Mouse (Mus musculus) erythroblast, adult 5-6 weeks (primary cell): ENCODE measurements around the gene Adap1. TPM values are rescaled to one million over a fixed set of nuclear protein-coding genes. Genes with fewer than 3 reads are reported as not detected.

Source experiments
- ATAC-seq: replicated peaks from 2 replicates; pipeline ENCODE4 v1.8.0; 2016; ENCODE audit warnings: moderate number of reproducible peaks, mild to moderate bottlenecking, moderate TSS enrichment, inconsistent platforms; ENCODE audit not compliant: poor library complexity, low FRiP score, severe bottlenecking
- total RNA-seq, 2 experiments: library from RNA; stranded (forward) in 1 of 2; stranded (reverse) in 1 of 2; fragments of 150-400 nt in 1 of 2; fragments of 200-764, 138-1000 nt in 1 of 2; gene quantifications; 2 replicates each; pipeline versions ENCODE4 v1.2.3 to v1.2.4; 2015 to 2017; ENCODE audit warnings: low replicate concordance in 2 of 2

The Adap1 gene
- total RNA-seq, 2 experiments from 2014 or later: 5.4 to 8.3 TPM

DNA sequence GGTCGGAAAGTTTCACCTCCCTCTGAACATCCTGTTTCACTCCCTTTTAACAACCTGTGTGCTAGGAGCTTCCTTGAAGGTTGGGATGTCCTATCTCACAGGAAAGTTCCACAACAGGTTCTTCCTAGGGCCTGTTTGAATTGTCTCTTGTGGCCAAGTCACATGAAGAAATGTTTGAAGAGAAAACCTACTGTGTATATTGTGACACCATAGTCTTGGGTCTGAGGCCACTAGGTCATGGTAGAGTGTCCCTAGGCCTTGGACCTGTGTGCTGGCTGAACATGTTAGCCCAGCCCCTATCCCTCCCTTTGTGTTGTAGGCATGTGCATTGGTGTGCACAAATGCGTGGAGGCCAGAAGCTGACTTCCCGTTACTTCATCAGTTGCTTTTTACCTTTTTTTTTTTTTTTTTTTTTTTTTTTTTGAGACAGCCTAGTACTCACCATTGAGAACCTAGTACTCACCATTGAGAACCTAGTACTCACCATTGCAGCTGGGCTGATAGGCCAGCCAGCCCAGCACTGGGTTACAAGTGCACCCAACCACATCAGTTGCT lies 69.1 kb downstream of the Adap1 start:
- no peak for ATAC-seq

- no peak for ATAC-seq
Observed at GRCm38 (mm10) chr5:139255777-139256176, 69.6 kb downstream of the Adap1 start.

DNA sequence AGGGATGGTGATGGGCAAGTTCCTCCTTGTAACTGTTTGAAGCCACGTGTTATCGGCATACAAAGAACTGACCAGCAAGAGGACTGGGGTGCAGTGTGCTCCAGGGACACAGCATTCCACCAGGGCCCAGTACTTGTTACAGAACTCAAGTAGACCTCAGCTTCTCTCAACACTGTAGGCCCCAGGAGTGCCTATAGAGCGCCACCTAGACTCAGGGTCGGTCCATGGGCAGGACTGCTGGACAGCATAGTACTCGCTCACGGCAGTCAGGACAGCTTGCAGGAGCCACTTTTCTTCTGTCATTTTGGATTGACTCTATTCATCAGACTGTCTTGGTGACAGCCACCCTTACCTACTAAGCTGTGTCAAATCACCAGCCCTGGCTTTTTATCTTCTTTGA lies 70.5 kb downstream of the Adap1 start:
- no peak for ATAC-seq

DNA sequence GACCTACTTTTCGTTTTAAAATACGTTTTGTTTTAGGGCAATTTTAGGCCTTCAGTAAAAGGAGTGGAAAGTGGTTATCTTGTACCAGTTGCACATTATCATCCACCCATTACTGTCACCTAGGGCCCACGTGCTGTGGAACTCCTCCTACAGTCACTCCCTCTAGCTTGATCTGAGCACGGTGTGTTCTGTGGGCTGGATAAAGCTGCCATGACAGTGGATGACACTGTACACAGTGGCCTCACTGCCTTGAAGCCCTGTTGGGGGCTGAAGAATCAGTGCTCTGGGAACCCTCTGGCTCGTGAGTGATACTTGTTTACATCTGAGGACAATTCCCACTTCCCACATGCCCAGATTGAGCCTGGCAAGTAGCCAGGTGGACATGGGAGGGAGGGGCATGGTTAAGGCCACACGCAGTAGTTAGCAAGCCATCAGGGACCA lies 72.1 kb downstream of the Adap1 start:
- peak; percentile 73 for ATAC-seq

- ATAC-seq: peak; percentile 73
Observed at GRCm38 (mm10) chr5:139252910-139253245, 72.5 kb downstream of the Adap1 start.

- peak; percentile 81 for ATAC-seq
Observed at GRCm38 (mm10) chr5:139252081-139252909, 73.1 kb downstream of the Adap1 start, which contains the start of gene Get4. Gene Get4, plus strand, starts transcription at chr5:139252324.

DNA sequence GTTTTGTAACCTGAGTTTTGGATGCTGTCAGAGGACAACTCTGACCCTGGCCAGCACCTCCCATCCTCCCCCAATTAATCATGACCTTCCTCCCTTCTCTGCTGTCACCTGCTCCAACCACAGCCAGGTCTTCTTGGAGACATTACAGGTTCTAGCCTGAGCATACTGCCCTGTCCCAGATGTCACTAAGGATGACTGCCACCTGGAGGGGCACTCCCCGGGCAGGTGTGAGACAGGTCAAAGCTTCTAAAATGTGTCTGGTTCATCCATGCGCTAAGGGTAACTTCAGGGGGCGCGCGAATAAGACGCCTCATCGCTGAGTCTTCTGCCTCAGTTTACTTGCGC lies 73.7 kb downstream of the Adap1 start:
- peak; percentile 30 for ATAC-seq

GRCm38 (mm10) chr5:139251279-139251678 lies 74.1 kb downstream of the Adap1 start:
- no peak for ATAC-seq

DNA sequence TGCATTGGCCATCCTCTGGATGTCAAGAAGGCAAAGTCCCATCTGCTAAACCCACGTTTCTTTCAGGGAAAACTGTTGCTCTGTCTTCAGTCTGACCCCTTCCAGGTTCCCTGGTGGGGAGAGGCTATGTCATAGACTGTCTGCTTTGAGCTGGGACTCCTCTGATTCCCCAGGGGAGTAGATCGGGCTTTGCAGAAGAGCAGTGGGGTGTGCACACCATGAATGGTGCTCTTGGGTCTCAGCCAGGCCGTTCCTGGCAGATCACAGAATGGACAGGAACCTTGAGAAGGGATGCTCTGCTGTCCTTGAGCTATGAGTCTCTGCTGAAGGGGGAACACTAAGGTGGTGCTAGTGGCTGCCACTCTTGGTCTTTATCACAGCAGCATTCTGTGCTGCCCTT lies 76.6 kb downstream of the Adap1 start:
- ATAC-seq: no peak

- ATAC-seq: no peak
Observed at GRCm38 (mm10) chr5:139247767-139248166, 77.7 kb downstream of the Adap1 start.

GRCm38 (mm10) chr5:139243384-139243783 lies 82.0 kb downstream of the Adap1 start:
- no peak for ATAC-seq

DNA sequence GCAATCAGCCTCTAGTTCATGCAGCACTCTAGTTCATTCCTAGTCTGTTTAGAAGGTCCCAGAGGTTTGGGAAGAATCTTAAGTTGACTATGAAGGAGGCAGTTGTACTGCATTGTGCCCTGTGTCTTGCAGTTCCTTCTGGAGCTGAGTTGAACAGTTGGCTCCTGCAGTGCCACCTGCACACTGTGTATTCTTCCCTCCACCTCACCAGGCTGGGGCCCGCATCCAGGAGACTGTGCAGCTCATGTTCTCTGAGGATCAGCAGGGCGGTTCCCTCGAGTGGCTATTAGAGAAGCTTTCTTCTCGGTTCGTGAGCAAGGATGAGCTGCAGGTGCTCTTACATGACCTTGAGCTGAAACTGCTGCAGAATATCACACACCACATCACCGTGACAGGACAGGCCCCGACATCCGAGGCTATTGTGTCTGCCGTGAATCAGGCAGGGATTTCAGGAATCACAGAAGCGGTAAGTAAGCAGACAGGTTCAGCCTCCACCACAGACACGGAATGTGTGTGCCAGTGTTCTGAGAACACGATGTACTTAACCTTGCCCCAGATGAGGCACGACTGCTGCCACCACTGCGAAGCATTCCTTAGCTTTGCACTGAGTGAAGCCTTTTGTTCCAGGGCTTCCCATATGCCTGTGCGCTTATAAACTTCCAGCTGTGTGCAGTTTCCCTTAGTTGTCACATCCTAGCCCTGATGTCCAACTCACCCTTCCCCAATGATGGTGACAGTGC lies 84.2 kb downstream of the Adap1 start:
- no peak for ATAC-seq

DNA sequence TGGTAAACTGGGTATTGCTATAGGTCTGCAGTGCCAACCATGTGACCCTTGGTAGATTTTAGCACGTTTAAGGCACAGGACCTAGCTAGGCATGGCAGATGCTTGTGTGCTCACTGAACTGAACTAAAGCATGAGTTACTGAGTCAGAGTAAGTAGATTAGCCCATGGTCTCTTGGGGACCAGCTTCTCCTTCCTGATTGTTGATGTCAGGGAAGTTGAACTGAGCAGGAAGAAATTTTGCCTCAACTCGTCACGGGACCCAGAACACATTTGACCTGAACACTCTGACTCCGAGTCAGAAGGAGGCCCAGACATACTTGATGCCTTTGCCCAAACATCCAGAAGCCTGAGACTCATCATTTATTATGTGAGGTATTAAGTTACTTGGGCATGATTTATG lies 88.0 kb downstream of the Adap1 start:
- no peak for ATAC-seq

DNA sequence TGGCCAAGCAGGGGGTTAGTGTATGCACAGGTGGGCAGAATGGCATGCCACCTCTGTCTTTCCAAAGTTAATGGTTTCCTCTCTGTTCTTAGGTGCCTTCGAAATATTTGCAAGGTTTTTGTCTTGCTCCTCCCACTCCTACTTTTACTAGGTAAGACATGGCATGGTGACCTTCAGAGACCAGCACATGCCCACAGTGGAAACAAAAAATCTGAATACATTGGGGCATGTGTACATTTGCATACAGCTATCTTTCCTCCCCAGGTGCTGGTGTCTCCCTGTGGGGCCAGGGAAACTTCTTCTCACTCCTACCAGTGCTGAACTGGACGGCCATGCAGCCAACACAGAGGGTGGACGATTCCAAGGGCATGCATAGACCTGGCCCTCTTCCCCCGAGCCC lies 91.0 kb downstream of the Adap1 start:
- ATAC-seq: no peak

DNA sequence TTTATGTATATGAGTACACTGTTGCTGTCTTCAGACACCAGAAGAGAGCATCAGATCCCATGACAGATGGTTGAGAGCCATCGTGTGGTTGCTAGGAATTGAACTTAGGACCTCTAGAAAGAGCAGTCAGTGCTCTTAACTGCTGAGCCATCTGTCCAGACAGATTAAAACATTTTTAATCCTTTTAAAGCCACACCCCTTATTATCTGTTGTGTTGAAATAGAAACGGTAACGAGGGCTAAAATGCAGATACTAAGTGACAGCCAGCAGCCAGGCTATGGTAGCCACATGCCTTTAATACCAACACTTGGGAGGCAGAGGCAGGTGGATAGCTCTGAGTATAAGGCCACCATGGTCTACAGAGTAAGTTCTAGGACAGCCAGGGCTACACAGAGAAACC lies 93.3 kb downstream of the Adap1 start:
- no peak for ATAC-seq

- no peak for ATAC-seq
Observed at GRCm38 (mm10) chr5:139229716-139230115, 95.7 kb downstream of the Adap1 start.

GRCm38 (mm10) chr5:139228318-139228717 lies 97.1 kb downstream of the Adap1 start:
- no peak for ATAC-seq

GRCm38 (mm10) chr5:139227645-139228044 lies 97.8 kb downstream of the Adap1 start:
- no peak for ATAC-seq

GRCm38 (mm10) chr5:139227236-139227635 lies 98.2 kb downstream of the Adap1 start:
- no peak for ATAC-seq

GRCm38 (mm10) chr5:139223331-139223730 lies 102.1 kb downstream of the Adap1 start:
- no peak for ATAC-seq
